Mouse (Mus musculus): ENCODE data around the gene Pde7b.

Pde7b gene

DNA sequence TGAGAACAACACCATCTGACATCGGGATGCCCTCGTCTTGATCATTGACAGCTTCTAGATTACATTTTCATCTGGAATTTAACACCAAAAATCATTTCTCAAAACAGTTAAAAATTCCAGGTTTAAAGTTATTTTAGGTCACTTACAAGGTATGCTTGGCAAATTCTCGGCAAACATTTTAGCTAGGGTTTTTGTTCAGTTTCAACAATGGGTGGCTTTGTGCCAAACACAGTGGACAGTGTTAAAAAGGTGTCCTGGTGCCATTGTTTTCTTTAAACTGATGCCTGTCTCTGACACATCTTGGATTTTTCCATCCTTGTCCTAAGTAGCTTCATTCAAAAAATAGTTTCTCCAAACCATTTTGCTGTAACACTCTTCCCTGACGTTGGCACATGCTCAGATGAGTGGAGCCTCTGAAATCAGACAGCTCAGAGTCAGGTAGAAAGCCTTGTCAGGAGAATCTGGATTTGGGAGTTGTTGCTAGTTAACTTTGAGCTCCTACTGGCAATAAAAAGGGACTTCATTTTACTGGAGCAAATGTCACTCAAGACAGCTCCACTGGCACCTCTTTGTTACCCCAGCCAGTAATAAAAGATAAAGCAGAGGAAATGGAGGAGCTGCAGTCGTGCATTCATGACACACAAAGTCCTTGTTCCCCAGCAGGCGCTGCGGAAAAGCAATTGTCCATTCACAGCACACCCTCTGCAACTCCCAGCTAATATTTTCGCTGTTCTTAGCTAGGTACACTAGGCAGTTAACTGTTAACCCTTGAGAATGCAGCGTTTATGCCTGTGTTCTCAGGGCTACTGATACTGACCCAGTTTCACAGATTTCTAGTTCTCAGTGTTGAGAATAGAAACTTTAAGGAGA is 2.0 kb downstream of the Pde7b start:
- DNase-seq: no peak

DNA sequence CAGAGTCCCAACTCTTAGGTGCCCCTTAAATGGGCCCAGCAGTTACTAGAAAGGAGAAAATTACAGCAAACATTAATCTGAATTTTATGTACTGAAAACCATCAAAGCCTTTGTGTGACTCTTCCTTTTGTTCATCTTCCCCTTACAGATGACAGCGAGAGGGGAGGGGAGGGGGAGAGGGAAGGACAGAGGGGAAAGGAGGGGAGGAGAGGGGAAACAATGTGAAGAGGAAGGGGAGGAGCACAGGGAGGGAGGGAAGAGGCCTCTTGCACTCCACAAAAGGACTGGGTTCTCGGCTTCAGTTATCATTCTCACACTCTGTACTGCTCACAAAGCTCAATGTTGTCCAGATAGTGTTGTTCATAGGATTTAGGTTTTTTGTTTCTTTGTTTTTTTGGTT is 5.7 kb downstream of the Pde7b start:
- no peak for DNase-seq

DNA sequence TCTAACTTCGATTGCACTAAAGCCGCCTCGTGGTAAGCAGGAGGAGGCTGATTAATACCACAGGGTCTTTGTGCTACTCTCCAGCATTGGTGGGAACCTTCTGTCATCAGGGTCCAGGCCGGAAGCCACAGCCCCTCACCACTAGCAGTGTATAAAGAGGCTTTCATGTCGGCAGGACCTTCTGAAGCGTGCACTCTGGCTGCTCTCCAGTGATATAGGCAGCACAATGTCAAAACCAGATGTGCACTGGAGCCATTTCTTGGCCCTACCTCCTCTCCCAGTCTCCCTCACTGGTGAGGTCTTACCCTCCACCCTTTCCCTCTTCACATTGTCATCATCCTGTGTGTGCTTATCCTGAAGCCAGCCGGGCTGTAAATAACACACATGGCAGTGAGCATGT is 24.2 kb downstream of the Pde7b start:
- no peak for DNase-seq

DNA sequence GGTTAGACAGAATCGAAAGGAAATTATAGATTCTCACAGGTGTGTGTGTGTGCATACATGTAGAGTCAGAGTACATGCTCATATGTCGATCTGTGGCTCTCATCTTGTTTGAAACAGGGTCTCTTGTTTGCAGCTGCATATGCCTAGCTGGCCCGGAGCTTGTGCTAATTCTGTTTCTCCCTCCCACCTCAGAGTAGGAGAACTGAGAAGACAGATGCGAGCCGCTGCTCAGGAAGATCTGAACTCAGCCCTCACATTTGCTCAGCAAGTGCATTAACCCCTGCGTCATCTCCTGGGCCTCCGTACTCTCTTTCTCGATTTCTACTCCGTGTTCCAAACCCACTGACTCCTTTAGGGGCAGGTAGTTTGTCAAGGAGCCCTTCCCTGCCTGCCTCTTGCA is 25.0 kb downstream of the Pde7b start:
- no peak for DNase-seq

DNA sequence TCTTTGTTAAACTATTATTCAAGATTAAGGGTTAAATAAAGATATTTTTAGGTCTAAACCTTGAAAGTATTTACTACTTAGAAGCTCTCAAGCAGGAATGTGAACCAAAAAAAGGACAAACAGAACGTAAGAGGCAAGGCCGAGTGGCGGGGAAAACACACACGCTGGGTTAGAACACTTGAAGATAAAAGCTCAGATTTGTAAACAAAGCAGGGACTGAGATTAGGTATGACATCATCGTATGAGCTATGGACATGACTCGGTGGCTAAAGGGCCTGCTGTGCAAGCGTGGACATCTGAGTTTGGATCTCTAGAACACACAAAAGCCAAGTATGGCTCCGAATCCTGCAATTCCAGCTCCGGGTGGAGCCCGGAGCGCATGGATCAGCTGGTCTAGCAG is 29.2 kb downstream of the Pde7b start:
- DNase-seq: peak; percentile 73

DNA sequence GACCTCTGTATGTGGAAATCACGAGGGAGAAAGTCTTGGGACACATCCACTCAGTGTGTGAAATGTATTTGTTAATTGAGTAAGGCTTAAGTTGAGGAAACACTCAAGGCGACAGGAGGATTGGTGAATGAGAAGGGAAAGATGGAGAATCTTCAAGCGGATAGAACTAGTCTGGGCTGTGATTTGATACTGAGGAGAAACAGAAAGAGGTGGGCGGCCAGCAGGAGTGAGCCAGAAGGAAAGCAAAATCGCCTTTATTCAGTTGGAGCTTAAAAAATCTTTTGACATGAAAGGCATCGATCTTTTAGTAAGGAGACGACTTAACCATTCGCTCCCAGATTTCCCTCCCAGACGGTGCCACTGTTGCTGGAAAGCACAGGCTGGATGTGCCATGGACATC is 34.9 kb downstream of the Pde7b start:
- DNase-seq: no peak

DNA sequence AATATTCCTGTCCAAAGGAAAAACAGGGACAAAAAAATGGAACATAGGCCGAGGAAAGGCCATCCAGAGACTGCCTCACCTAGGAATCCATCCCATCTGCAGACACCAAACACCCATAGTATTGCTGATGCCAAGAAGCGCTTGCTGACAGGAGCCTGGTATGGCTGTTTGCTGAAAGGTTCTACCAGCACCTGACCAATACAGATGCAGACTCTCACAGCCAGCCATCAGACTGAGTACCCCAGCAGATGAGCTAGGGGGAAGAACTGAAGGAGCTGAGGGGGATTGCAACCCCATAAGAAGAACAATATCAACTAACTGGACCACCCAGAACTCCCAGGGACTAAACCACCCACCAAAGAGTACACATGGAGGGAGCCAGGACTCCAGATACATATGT is 40.7 kb downstream of the Pde7b start:
- no peak for DNase-seq

DNA sequence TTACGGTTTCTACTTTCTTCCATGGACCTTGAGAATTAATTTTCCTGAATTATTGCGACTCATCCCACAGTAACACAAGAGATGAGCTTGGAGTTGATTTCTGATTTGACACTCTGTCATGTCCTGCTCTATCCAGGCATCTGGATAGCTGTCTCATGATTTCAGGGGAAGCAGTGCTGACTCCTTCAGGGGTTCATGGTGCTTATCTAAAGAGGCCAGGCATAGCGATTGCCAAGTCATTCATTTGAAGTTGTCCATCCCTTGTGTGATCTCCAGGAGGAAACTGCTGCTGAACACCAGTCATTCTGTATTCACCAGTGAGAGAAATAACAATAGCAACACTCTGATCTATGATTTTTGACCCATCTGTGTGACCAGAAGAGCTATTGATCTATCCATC is 43.9 kb downstream of the Pde7b start:
- DNase-seq: no peak

DNA sequence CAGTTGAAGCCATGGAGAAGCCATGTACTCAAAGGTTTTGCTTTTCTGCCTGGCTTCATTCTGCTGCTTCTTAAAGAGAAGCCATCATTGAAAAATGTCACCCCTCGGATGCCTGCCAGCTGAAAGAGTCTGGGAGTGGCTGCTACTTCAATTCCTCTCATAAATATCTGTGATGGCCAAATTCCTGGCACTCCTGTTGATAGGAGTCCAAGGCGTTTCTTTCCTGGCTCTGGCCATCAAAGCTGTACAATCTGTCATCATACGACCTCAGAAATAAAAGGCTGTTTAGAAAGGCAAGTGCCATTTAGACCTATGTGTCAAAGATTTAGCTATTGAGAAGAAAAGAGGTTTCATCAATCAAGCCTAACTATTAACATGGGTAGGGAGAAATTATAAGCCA is 49.6 kb downstream of the Pde7b start:
- peak; percentile 73 for DNase-seq

DNA sequence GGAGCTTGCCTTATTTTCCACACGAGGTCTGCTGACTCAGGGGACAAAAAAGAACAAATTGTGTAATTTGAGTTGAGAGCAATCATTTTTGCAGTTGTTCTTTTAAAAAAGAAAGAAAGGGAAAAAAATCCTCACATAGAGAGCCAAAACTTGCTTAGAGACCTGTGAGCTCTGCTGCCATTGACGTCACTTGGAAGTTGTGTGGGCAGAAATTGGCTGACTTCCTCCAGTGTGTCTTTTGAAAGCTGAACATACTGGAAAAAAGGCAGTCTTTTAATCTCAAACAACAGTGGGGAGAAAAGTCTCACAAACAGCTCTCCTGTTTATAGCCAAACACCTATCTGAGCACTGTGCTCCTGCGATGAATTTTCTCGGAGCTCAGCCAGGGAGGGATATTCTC is 51.1 kb downstream of the Pde7b start:
- DNase-seq: peak; percentile 62

DNA sequence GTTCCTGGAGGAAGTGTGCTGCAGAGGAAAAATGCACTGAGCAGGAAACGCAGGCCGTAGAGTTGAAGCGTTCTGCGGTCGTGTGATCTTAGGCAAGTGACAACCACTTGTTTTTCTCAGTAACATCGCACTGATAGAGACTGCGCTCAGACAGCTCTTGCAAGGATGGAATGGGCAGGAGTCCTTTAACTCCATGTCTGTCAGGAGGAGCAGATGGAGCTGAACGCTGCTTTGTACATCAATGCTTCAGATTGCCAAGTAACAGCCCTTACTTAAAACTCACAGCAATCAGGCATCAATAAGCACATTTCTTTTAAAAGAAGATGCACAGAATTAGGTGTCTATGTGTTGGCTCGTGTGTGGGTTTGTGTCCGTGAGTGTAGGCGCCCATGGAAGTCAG is 52.3 kb downstream of the Pde7b start:
- no peak for DNase-seq

DNA sequence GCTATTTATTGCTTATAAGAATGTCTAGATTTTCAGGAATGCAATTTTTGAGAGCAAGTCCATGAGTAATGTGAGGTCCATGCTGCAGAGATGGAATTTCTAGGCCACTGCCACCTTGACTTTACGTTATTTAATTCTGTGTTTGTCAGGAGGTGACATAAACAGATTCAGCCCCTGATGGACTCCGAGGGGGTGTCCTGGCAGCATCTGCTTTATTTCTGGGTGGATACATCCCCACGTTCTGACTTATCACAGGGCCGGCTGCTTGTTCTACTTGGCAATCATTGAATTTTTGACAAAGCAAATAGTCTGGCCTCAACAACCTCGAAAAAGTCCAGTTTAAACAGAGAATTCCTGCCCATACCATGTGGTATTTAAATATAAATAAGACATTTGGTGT is 53.3 kb downstream of the Pde7b start:
- DNase-seq: no peak

DNA sequence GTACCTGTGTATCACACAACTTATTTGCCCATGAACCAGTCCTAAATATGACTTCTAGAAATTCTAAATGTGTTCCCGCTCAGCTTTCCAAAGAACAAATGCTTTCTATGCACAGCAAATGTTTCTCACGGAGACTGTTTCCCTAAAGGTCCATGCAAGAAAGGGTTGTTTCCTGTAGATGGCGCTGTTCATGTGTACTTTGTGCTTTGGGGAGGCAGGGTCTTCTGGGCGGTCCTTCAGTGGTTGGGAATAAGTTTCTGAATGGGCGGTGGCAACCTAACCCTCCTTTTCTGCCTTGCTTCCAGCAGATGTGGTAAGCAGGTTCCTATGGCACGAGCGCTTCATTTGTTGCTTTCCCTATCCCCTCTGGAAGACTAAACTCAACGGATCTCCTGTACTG is 54.3 kb downstream of the Pde7b start:
- DNase-seq: no peak

DNA sequence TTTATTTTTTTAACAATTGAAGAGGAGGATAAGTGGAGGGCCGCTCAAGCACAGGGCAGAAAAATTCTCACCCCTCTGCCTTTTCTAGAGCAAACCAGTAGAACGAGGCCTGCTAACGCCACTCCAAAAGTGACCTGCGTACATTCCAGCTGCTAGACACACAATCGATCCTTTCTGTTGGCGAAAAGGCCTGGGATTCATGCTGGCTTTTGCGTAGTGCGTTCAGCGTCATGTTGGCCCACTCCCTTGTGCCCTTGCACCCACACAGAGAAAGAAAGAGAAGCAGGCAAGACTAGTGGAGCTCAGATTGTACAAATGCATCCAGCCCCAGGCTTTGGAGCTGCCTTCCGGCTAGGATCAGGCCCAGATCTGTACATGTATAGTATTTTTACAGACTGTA is 55.4 kb downstream of the Pde7b start:
- no peak for DNase-seq

DNA sequence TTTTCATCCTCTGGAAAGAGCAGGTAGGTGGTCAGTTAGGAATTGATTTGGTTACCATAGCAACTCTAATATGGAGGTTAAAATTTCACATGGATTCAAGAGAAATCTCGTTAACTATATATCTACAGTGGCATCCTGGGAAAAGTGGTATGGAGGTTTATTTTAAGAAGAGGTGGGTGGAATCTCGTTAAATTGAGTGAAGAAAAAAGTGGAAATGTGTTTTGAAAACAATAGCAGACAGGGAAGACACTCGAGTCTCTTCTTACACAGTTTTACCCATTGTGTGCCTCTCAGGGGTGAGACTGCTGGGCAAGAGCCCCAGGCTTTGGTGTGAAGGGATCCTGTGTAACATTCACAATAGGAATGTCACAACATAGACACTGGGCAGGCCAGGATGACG is 56.3 kb downstream of the Pde7b start:
- no peak for DNase-seq

DNA sequence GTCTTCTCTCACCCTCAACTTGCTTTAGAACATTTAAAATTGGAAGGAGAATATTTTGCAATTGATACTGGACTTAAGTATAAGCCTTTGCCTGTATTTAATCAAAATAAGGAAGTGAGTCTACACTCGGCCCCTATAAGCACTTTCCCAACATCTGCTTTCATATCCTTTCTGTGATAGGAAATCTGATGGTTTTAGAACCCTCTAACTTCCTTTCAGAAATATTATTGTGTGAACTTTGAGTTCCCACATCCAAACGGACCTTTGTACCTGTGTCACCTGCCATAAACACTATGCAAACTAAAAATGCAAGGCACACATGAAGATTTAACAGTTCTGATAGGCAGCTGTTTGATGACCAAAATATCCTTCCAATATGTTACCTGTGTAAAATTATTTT is 58.2 kb downstream of the Pde7b start:
- DNase-seq: no peak

DNA sequence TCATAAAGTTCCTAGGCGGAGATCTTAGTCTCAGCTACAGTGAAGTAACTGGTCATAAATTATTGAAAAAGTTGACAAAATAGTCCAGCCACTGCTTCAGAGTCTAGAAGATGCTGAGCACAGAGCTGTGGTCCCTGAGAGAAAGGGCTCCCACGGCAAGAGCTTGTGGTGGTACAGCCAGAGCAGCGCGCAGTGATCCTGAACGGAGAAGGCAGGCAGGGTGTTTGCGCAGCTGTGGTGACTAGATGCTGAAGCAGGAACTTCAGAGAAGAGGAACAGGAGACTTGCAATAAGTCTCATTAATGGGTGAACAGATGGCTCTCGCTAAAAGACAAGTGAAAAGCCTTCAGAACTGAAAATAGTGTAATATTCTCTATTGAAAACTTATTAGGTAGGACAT is 61.9 kb downstream of the Pde7b start:
- DNase-seq: no peak

DNA sequence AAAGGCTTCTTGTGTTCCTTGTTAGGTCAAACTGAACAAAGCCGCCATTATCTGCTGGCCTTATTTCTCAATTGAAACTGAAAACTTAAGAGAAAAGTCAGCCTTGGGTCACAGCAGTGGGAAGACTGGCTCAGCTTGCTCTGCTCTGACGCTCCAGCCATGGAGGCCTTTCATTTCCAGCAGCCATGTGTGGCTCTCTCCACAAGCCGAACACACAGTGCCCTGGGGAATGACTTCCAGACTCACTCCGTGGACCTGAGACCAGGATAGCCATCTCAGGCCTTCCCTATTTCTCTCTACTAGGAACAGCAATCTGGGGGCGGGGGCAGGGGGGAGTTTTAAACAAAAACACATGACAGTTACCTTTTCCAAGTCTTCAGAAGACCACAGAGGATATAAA is 63.2 kb downstream of the Pde7b start:
- no peak for DNase-seq

DNA sequence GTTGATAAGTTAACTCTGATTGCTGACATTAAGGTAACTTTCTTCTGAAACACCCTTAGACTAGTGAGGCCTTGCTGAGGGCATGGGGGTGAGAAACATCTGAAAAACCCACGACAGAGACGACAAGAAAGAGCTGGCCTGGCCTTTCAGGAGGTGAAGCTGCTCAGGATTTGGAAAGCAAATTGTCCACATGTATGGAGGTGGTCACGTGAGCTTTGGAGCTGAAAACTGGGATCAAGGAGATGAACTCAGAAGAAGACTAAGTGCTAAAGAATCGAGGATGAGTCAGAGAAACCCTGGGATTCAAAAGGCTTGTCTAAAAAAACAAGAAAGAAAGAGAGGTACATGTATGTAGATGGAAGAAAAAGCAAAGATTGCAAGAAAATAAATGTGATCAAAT is 65.2 kb downstream of the Pde7b start:
- no peak for DNase-seq

DNA sequence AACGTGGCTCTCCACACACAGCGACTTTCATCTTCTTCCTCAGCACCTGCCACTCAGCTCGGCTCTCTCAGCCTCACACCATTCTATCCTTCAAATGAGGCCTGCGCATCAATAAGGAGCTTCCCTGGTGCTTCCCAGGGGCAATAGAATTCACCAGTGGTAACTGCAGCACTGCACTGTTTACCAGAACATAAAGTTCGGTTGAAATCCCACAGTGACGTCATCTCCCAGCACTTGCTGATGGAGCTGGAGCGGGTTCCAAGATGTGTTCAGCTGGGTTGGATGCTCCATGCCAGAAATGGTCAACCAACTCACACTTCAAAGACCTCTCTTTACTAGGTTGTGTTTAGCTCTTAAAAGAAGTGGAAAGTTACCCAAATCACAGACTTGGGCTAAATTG is 65.6 kb downstream of the Pde7b start:
- DNase-seq: no peak

DNA sequence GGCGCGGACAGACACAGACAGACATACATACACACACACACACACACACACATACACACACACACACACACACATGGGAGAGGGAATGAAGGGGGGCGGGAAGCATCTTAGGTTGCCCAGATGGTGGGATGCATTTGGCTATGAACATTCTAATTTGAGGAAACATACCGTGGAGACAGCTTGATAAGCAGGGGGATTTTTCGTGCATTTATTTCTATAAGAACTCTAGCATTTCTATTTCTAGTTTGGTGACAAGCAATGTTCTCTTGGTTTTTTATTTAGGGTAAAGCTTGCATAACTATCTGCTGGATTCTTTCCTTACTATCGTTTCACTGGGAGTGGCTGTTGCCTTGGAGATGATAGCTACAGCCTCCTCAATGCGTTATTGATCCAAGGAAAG is 66.2 kb downstream of the Pde7b start:
- no peak for DNase-seq

DNA sequence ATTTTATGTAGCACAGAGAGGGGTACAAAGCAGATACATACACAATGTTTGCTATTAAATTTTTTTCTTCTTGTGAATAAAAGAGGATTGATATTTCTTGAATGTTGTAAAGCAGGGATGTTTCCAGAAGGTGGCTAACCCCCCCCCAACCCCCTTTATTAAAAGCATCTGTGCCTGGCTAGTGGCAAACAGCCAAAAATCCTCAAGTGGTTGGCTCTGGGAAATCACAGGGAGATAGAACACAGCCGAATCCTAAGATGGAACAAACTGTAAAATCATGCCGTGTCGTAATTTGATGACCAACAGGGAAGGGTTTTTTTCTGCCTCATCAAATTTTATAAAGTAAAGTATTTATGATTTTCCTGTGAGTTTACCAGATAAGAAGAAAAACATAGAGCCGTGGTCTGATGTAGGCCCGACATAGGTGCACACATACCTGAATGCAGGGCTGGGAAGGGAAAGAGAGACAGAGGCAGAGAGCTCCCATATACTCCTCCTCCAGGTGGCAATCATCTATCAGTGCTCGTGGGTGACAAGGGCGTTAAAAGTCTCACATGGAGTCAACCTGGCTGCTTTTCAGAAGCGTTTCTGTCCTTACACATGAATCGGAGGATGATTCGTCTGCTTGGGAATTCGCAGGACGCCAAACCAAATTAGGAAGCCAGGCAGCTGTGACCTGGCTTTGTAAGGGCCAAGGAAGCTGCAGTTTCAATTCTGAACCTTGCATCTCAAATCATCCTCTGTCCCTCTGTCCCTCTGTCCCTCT is 67.4 kb downstream of the Pde7b start:
- DNase-seq: no peak

DNA sequence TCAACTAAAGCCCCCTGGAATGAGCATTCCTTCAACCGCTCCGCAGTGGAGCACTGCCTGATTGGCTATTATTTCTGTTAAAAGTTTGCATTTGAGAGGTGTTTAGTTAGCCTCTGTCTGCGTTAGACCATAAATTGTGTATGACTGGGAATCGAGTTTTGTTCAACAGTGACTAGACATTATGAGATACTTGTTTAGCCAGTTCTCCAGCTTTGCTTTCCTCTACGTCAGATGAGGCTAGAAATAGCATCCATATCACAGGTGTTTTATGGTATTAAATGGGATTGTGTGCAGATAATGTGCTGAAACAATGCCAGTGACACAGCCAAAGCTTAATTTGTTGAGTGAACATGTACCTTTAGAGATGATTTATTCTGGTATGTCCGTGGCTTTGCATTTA is 70.3 kb downstream of the Pde7b start:
- no peak for DNase-seq

DNA sequence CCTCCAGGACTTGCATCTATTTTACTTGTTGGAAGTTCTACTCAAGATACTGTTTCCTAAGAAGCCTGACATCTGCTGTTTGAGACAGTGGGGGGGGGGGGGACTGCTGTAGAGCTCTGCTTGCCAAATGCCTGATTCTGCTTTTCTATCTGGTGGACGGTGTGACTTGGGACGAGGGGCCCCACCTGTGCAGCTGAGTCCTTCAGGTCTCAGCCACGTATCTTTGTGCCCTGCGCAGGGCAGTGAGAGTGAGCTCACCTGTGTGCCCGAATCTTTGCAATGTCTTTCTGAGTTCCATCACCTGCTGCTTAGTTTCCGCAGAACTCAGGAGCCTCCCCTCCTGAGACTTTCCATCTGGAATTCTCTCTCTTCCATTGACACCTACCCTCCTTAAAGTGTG is 70.7 kb downstream of the Pde7b start:
- no peak for DNase-seq

DNA sequence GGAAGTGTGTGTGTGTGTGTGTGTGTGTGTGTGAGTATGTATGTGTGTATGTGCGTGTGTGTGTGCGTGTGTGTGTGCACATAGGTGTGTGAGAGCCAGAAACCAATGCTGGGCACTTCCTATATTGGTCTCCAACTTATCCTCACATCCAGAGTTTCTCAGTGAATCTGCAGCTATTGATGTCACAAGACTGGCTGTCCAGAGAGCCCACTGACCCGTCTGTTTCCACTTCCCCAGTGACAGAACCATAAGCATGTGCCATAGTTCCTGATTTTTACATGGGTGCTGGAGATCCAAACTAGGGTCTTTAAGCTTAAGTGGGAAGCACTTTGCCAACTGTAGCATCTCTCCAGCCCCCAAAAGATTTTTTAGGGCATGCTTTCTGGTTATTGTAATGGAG is 71.6 kb downstream of the Pde7b start:
- DNase-seq: no peak
